Mouse (Mus musculus) lung, adult 2 months (tissue): ENCODE results near the gene Kdm1b.

Source experiments
- CTCF ChIP-seq: fragments of 200-500 bp; IDR thresholded peaks from 2 replicates; pipeline ENCODE4 v1.5.1; 2011; ENCODE audit warnings: mild to moderate bottlenecking, low read length, control low read depth; ENCODE audit not compliant: insufficient read depth
- POLR2A ChIP-seq: fragments of 200-500 bp; IDR thresholded peaks from 2 replicates; pipeline ENCODE4 v1.6.1; 2011; ENCODE audit warnings: low read depth, mild to moderate bottlenecking, control low read depth, low read length, borderline replicate concordance; ENCODE audit errors: extremely low read depth

GRCm38 (mm10) chr13:47076156-47076555 lies 32.9 kb downstream of the Kdm1b start:
- TF ChIP-seq CTCF (no peak), POLR2A (no peak)
